Mouse (Mus musculus): ENCODE measurements around the gene Galntl6. TPM values are rescaled to one million over a fixed set of nuclear protein-coding genes. Genes with fewer than 3 reads are reported as not detected.

The Galntl6 gene
- polyA plus RNA-seq, 1 experiment from 2014 or later: 0.06 TPM

GRCm38 (mm10) chr8:57760921-57761320 lies 1151.5 kb downstream of the Galntl6 start:
- Histone ChIP-seq H3K36me3 (ENCODE audit: insufficient read depth, low read length) (no peaks in the 10 kb centered on the region), H3K9ac (replicated peaks; ENCODE audit: low read depth) (no peak overlapping the region), H3K4me2 (replicated peaks; ENCODE audit: low read depth, low read length) (no peak overlapping the region), H3K4me1 (ENCODE audit: insufficient read depth, low read depth, low read length) (no peaks in the 10 kb centered on the region), H3K9me3 (ENCODE audit: low read length) (no peaks in the 10 kb centered on the region), H3K27me3 (replicated peaks; ENCODE audit: insufficient read depth, low read length) (no peaks in the 10 kb centered on the region), H3K27ac (ENCODE audit: low read length) (no peak overlapping the region), H3K4me3 (ENCODE audit: low read depth, low read length) (no peak overlapping the region)
- ATAC-seq (no peak), DNase-seq (ENCODE audit: low spot score) (no peak)
- no peak for TF ChIP-seq EP300 (IDR thresholded peaks at IDR 0.05)
- TF ChIP-seq CTCF (IDR thresholded peaks at IDR 0.05): no peak
- 76% methylated on average over 1 of the region's 1 CpGs for WGBS

- Histone ChIP-seq H3K4me2 (replicated peaks; ENCODE audit: low read depth, low read length) (no peak overlapping the region), H3K4me3 (ENCODE audit: low read depth, low read length) (no peak overlapping the region), H3K9ac (replicated peaks; ENCODE audit: low read depth) (no peak overlapping the region), H3K27me3 (replicated peaks; ENCODE audit: insufficient read depth, low read length) (no peaks in the 10 kb centered on the region), H3K4me1 (ENCODE audit: insufficient read depth, low read depth, low read length) (no peaks in the 10 kb centered on the region), H3K9me3 (ENCODE audit: low read length) (no peaks in the 10 kb centered on the region), H3K27ac (ENCODE audit: low read length) (no peak overlapping the region), H3K36me3 (ENCODE audit: insufficient read depth, low read length) (no peaks in the 10 kb centered on the region)
- DNase-seq (ENCODE audit: low spot score): no peak
- ATAC-seq: no peak
- TF ChIP-seq EP300 (IDR thresholded peaks at IDR 0.05): no peak
- no peak for TF ChIP-seq CTCF (IDR thresholded peaks at IDR 0.05)
Observed at GRCm38 (mm10) chr8:57758857-57759256, 1153.6 kb downstream of the Galntl6 start.

DNA sequence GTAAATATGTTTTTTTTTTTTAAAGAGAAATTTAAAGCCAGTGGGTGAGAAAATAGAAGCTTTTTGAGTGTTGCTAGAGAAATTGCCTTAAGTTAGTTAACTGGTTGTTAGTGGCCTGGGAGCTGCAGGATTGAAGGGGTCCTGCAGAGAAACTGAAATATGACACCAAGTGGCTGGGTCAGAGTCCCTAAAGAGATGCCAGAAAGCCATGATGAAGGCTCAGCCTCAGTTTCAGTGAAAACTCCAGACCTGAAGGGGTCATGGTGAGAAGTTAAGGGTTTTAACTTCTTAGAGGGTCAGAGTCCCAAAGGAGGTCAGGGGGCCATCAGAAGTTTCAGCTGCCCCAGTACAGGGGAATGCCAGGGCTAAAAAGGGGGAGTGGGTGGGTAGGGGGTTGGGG lies 1155.0 kb downstream of the Galntl6 start:
- H3K4me3 ChIP-seq (ENCODE audit: low read depth, low read length): no peak overlapping the region
- H3K9me3 ChIP-seq (ENCODE audit: low read length): no peaks in the 10 kb centered on the region
- H3K4me2 ChIP-seq (replicated peaks; ENCODE audit: low read depth, low read length): no peak overlapping the region
- no peaks in the 10 kb centered on the region for H3K36me3 ChIP-seq (ENCODE audit: insufficient read depth, low read length)
- no peak overlapping the region for H3K27ac ChIP-seq (ENCODE audit: low read length)
- no peaks in the 10 kb centered on the region for H3K27me3 ChIP-seq (replicated peaks; ENCODE audit: insufficient read depth, low read length)
- DNase-seq (ENCODE audit: low spot score): no peak
- H3K9ac ChIP-seq (replicated peaks; ENCODE audit: low read depth): no peak overlapping the region
- TF ChIP-seq EP300 (IDR thresholded peaks at IDR 0.05): no peak
- no peak for TF ChIP-seq CTCF (IDR thresholded peaks at IDR 0.05)
- H3K4me1 ChIP-seq (ENCODE audit: insufficient read depth, low read depth, low read length): no peaks in the 10 kb centered on the region
- no peak for ATAC-seq

- Histone ChIP-seq H3K9me3 (ENCODE audit: low read length) (no peaks in the 10 kb centered on the region), H3K4me1 (ENCODE audit: insufficient read depth, low read depth, low read length) (no peaks in the 10 kb centered on the region), H3K27me3 (replicated peaks; ENCODE audit: insufficient read depth, low read length) (no peaks in the 10 kb centered on the region), H3K36me3 (ENCODE audit: insufficient read depth, low read length) (no peaks in the 10 kb centered on the region), H3K4me3 (ENCODE audit: low read depth, low read length) (no peak overlapping the region), H3K27ac (ENCODE audit: low read length) (no peak overlapping the region), H3K9ac (replicated peaks; ENCODE audit: low read depth) (no peak overlapping the region), H3K4me2 (replicated peaks; ENCODE audit: low read depth, low read length) (0 out of 2 replicates have a peak overlapping the region, but pooled peaks have one; percentile 11)
- ATAC-seq (no peak), DNase-seq (ENCODE audit: low spot score) (peak; percentile 9)
- TF ChIP-seq EP300 (IDR thresholded peaks at IDR 0.05) (no peak), CTCF (IDR thresholded peaks at IDR 0.05) (no peak)
- WGBS: 48% methylated on average over 6 of the region's 6 CpGs
Observed at GRCm38 (mm10) chr8:57754066-57754465, 1158.4 kb downstream of the Galntl6 start.

DNA sequence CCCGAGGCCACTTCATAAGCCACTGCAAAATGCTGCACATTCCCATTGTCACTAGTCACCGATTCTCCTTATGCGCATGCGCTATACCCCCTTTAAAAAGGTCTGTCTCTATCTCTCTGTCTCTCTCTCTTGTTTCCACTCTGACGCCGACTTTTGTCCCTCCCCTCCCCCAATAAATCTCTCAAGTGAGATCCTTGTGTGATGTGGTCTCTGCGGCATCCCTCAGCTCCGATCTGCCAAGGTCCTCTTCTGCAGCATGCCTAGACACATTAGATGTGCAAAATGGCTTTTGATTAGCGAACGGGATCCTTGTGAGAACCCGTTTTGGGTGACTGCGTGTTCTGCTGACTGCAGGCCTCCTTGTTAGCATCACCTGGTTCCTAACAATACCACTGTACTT lies 1168.8 kb downstream of the Galntl6 start:
- H3K9me3 ChIP-seq (ENCODE audit: low read length): no peaks in the 10 kb centered on the region
- WGBS: 85% methylated on average over 12 of the region's 12 CpGs
- H3K27me3 ChIP-seq (replicated peaks; ENCODE audit: insufficient read depth, low read length): no peaks in the 10 kb centered on the region
- H3K4me1 ChIP-seq (ENCODE audit: insufficient read depth, low read depth, low read length): no peaks in the 10 kb centered on the region
- H3K4me3 ChIP-seq (ENCODE audit: low read depth, low read length): no peak overlapping the region
- no peak overlapping the region for H3K27ac ChIP-seq (ENCODE audit: low read length)
- ATAC-seq: no peak
- H3K36me3 ChIP-seq (ENCODE audit: insufficient read depth, low read length): no peaks in the 10 kb centered on the region
- no peak for DNase-seq (ENCODE audit: low spot score)
- no peak for TF ChIP-seq CTCF (IDR thresholded peaks at IDR 0.05)
- TF ChIP-seq EP300 (IDR thresholded peaks at IDR 0.05): no peak
- H3K4me2 ChIP-seq (replicated peaks; ENCODE audit: low read depth, low read length): no peak overlapping the region
- no peak overlapping the region for H3K9ac ChIP-seq (replicated peaks; ENCODE audit: low read depth)

- DNase-seq (ENCODE audit: low spot score): peak; percentile 52
- 53% methylated on average over 6 of the region's 6 CpGs for WGBS
- no peak overlapping the region for H3K27ac ChIP-seq (ENCODE audit: low read length)
- no peaks in the 10 kb centered on the region for H3K36me3 ChIP-seq (ENCODE audit: insufficient read depth, low read length)
- H3K4me3 ChIP-seq (ENCODE audit: low read depth, low read length): no peak overlapping the region
- no peak for TF ChIP-seq CTCF (IDR thresholded peaks at IDR 0.05)
- no peak for TF ChIP-seq EP300 (IDR thresholded peaks at IDR 0.05)
- H3K4me1 ChIP-seq (ENCODE audit: insufficient read depth, low read depth, low read length): no peaks in the 10 kb centered on the region
- H3K9ac ChIP-seq (replicated peaks; ENCODE audit: low read depth): no peak overlapping the region
- ATAC-seq: no peak
- no peak overlapping the region for H3K4me2 ChIP-seq (replicated peaks; ENCODE audit: low read depth, low read length)
- H3K9me3 ChIP-seq (ENCODE audit: low read length): no peaks in the 10 kb centered on the region
- H3K27me3 ChIP-seq (replicated peaks; ENCODE audit: insufficient read depth, low read length): no peaks in the 10 kb centered on the region
Observed at GRCm38 (mm10) chr8:57741983-57742382, 1170.5 kb downstream of the Galntl6 start.

- WGBS: 56% methylated on average over 8 of the region's 8 CpGs
- no peaks in the 10 kb centered on the region for H3K27me3 ChIP-seq (replicated peaks; ENCODE audit: insufficient read depth, low read length)
- H3K27ac ChIP-seq (ENCODE audit: low read length): no peak overlapping the region
- no peak for ATAC-seq
- H3K4me2 ChIP-seq (replicated peaks; ENCODE audit: low read depth, low read length): no peak overlapping the region
- H3K4me1 ChIP-seq (ENCODE audit: insufficient read depth, low read depth, low read length): no peaks in the 10 kb centered on the region
- peak; percentile 9 for DNase-seq (ENCODE audit: low spot score)
- no peak overlapping the region for H3K4me3 ChIP-seq (ENCODE audit: low read depth, low read length)
- no peak overlapping the region for H3K9ac ChIP-seq (replicated peaks; ENCODE audit: low read depth)
- H3K36me3 ChIP-seq (ENCODE audit: insufficient read depth, low read length): no peaks in the 10 kb centered on the region
- TF ChIP-seq CTCF (IDR thresholded peaks at IDR 0.05): no peak
- no peak for TF ChIP-seq EP300 (IDR thresholded peaks at IDR 0.05)
- no peaks in the 10 kb centered on the region for H3K9me3 ChIP-seq (ENCODE audit: low read length)
Observed at GRCm38 (mm10) chr8:57741309-57741708, 1171.1 kb downstream of the Galntl6 start.

All from lung, postnatal 0 days (tissue).